Mouse (Mus musculus) liver, embryonic 14.5 days (tissue): ENCODE results near the gene Gm17655.

Experiments used
- CTCF ChIP-seq: IDR thresholded peaks from 2 replicates; pipeline ENCODE4 v1.5.1; 2016; ENCODE audit warnings: antibody characterized with exemption, low read depth, control low read depth
- EP300 ChIP-seq: IDR thresholded peaks from 2 replicates; pipeline ENCODE4 v1.6.1; 2016; ENCODE audit warnings: antibody characterized with exemption, low read depth

DNA sequence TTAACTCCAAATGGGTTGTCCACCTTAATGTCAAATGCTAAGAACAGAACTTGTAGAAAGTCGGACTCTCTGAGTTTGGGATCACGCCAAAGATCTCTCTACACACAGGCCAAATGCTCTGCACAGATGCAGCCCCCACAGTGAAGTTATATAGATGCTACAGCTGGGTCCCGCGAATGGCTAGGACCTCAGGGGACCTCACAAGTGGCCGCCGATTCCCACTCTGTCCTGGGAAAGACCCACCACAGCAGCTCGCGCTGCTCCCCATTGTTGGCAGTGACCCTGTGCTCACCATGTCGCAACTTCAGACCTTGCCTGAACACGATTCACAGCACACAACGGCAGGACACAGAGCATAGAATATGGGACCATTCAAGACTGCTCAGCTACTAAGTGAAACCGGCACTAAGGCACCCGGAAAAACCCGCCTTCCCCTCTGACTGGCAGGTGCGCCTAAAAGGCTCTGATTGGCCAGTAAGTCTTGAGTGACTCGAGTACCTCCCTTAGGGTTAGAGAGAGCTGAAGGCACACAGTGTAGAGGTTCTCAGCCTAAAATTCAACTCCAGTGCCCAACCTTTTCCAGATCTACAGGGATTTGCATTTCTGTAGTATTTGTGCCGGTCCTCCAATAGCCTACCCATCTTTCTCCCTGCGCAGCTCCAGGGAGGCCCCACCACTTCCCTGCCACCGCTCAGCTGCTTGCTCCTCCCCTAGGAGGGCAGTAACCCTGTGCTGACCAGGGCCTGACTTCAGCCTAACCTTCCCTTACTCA is 14.5 kb downstream of the Gm17655 start:
- TF ChIP-seq CTCF (no peak), EP300 (no peak)
